ENCODE assay signal across 29 mouse cellular contexts in the genomic region with DNA sequence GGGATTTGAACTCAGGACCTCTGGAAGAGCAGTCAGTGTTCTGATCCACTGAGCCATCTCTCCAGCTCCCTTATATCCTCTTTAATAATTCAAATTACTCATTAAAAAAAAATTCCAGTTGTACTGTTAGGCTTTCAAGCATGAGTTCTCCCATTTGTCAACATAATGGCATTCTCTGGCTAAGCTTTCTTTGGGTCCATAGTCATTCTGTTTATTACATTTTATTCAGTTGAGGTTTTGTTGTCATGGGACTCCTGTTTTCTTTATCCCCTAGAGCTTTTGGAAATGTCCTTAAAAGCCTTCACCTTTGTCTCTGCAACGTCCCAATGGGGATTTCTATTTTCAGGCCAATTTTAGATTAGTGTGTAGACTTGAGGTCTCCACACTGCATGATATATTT.
"Had no signal": no experiment of that assay in that cellular context is flagged by ENCODE, and none has a peak within 500 bp of the region (broad histone marks: within the 10 kb centered on the region; RNA-seq: fewer than 3 reads in every experiment).

No protein-coding gene starts in this region.

- ATAC-seq: hindbrain, embryonic 16.5 days; hindbrain, postnatal 0 days; inflammation-experienced regulatory T-cells, adult 6 months; intestine, embryonic 15.5 days; intestine, embryonic 16.5 days; intestine, postnatal 0 days had no signal

- H3K27me3 ChIP-seq: heart, embryonic 12.5 days; heart, embryonic 13.5 days; heart, embryonic 15.5 days; hindbrain, embryonic 12.5 days; hindbrain, embryonic 13.5 days; hindbrain, embryonic 15.5 days; intestine, embryonic 15.5 days; kidney, embryonic 15.5 days had no signal

- DNase-seq: heart, postnatal 10 days; heart, postnatal 14 days; heart, postnatal 36 days; heart, postnatal 4 days; kidney, adult 11 months; kidney, adult 18-20 months; kidney, adult 2 months; kidney, adult 8-10 months; kidney, adult 9 months; kidney, postnatal 10 days; kidney, postnatal 14 days; kidney, postnatal 25 days; kidney, postnatal 36 days; kidney, postnatal 4 days; layer of hippocampus, adult 9-11 months; layer of hippocampus, postnatal 36 days had no signal
